Mouse (Mus musculus) lung, embryonic 14.5 days (tissue): ENCODE measurements around the gene Ace. TPM values are rescaled to one million over a fixed set of nuclear protein-coding genes. Genes with fewer than 3 reads are reported as not detected.
A peak's percentile ranks its signal among the peaks of the same experiment; 100 is the strongest.

Experiments used
- ATAC-seq: fragments of 200-750 bp; cut with Nextera tagmentation; 2 replicates; pipeline ENCODE4 v1.8.0; 2017; ENCODE audit warnings: mild to moderate bottlenecking, moderate TSS enrichment, moderate library complexity; ENCODE audit not compliant: insufficient read depth
- DNase-seq: peaks from one replicate; pipeline ENCODE4 v3.0.0-alpha.2; 2015
- H3K27ac ChIP-seq: fragments of 300-500 bp; sonication (generic); 2 replicates; pipeline ENCODE4 v1.5.1; 2014; ENCODE audit warnings: low read depth, mild to moderate bottlenecking, moderate library complexity
- H3K27me3 ChIP-seq: fragments of 300-500 bp; sonication (generic); 2 replicates; pipeline ENCODE4 v1.6.1; 2014; ENCODE audit warnings: low read length, control low read depth; ENCODE audit not compliant: insufficient read depth
- H3K36me3 ChIP-seq: fragments of 300-500 bp; sonication (generic); 2 replicates; pipeline ENCODE4 v1.6.1; 2014; ENCODE audit warnings: control low read depth; ENCODE audit not compliant: insufficient read depth
- H3K4me1 ChIP-seq: fragments of 300-500 bp; sonication (generic); 2 replicates; pipeline ENCODE4 v1.6.1; 2014; ENCODE audit warnings: antibody characterized with exemption, control low read depth; ENCODE audit not compliant: insufficient read depth
- H3K4me2 ChIP-seq: fragments of 300-500 bp; sonication (generic); 2 replicates; pipeline ENCODE4 v1.6.1; 2014; ENCODE audit warnings: mild to moderate bottlenecking
- H3K4me3 ChIP-seq: fragments of 300-500 bp; sonication (generic); 2 replicates; pipeline ENCODE4 v1.5.1; 2014; ENCODE audit warnings: low read depth, low read length
- H3K9ac ChIP-seq: fragments of 300-500 bp; sonication (generic); 2 replicates; pipeline ENCODE4 v1.6.1; 2014
- H3K9me3 ChIP-seq: fragments of 300-500 bp; sonication (generic); 2 replicates; pipeline ENCODE4 v1.6.1; 2016; ENCODE audit warnings: low read depth, low read length, control low read depth
- CTCF ChIP-seq: IDR thresholded peaks from 2 replicates; pipeline ENCODE4 v1.5.1; 2016; ENCODE audit warnings: antibody characterized with exemption, low read depth
- WGBS: fragments of 180-500 bp; shearing (Covaris S2); extraction: QIAGEN DNeasy Blood & Tissue Kit; methylation state at CpG from one replicate; pipeline ENCODE4 v1.1.7; 2014; 5-methylcytosine and 5-hydroxymethylcytosine counted together
- polyA plus RNA-seq: library from polyadenylated mRNA; unstranded; fragments of >200 nt; fragmentation: Nextera tagmentation; extraction: Ambion mirVana; gene quantifications from 2 replicates; pipeline ENCODE4 v1.2.1, GENCODE M21; 2014

Gene Ace
- polyA plus RNA-seq, 1 experiment from 2014 or later, result 4.8 TPM

- no peaks in the 10 kb centered on the region for H3K27me3 ChIP-seq
- no peak within 1 kb of the TSS for H3K9ac ChIP-seq
- no peak within 1 kb of the TSS for H3K4me2 ChIP-seq
- no peaks in the 10 kb centered on the region for H3K4me1 ChIP-seq
- H3K27ac ChIP-seq, result no peak within 1 kb of the TSS
- DNase-seq (no peak), ATAC-seq (no peak)
- no peak for TF ChIP-seq CTCF
- H3K36me3 ChIP-seq, result no peaks in the 10 kb centered on the region
- no peak within 1 kb of the TSS for H3K4me3 ChIP-seq
- no peaks in the 10 kb centered on the region for H3K9me3 ChIP-seq
- 95% methylated on average over 3 of the region's 3 CpGs for WGBS
Observed at GRCm38 (mm10) chr11:105994375-105994774, 26.6 kb downstream of the Ace start, which contains the start of gene Ace3. Gene Ace3, plus strand, starts transcription at chr11:105994675.

DNA sequence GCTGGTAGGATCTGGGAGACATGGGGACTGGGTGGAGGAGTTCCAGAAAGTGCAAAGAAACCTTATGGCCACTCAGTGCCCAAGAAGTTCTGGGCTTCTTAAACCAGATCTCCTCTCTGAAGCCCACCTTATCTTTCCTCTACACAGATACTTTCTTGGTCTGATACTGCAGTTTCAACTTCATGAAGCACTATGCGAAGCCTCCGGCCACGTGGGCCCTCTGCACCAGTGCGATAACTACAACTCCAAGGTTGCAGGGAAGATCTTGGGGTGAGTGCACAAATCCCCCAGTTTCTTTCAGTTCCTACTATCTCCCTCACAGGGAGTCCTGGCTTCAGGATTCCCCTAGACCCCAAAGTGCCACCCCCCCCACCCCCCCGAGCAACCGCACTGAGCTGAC, 32.3 kb downstream of the Ace start:
- TF ChIP-seq CTCF, result no peak
- DNase-seq, result no peak
- WGBS, result 93% methylated on average over 6 of the region's 6 CpGs
- ATAC-seq, result no peak
- Histone ChIP-seq H3K4me1 (no peaks in the 10 kb centered on the region), H3K36me3 (no peaks in the 10 kb centered on the region), H3K4me2 (no peak overlapping the region), H3K27ac (no peak overlapping the region), H3K4me3 (no peak overlapping the region), H3K9ac (no peak overlapping the region), H3K9me3 (no peaks in the 10 kb centered on the region), H3K27me3 (no peaks in the 10 kb centered on the region)

- H3K4me1 ChIP-seq, result no peaks in the 10 kb centered on the region
- H3K36me3 ChIP-seq, result no peaks in the 10 kb centered on the region
- DNase-seq, result peak; percentile 73
- H3K4me2 ChIP-seq, result no peak overlapping the region
- no peak for ATAC-seq
- H3K27me3 ChIP-seq, result no peaks in the 10 kb centered on the region
- peak; percentile 61 for TF ChIP-seq CTCF
- H3K4me3 ChIP-seq, result no peak overlapping the region
- H3K9ac ChIP-seq, result no peak overlapping the region
- H3K9me3 ChIP-seq, result no peaks in the 10 kb centered on the region
- WGBS, result 39% methylated on average over 4 of the region's 4 CpGs
- H3K27ac ChIP-seq, result no peak overlapping the region
Observed at GRCm38 (mm10) chr11:106001718-106002117, 34.0 kb downstream of the Ace start.

- H3K9ac ChIP-seq, result no peak overlapping the region
- H3K4me2 ChIP-seq, result no peak overlapping the region
- no peaks in the 10 kb centered on the region for H3K9me3 ChIP-seq
- 86% methylated on average over 1 of the region's 1 CpGs for WGBS
- no peak overlapping the region for H3K27ac ChIP-seq
- H3K4me3 ChIP-seq, result no peak overlapping the region
- H3K36me3 ChIP-seq, result no peaks in the 10 kb centered on the region
- H3K27me3 ChIP-seq, result peaks cover 4% of the 10 kb centered on the region; the same call in 1 of the 2 replicates
- no peak for DNase-seq
- H3K4me1 ChIP-seq, result no peaks in the 10 kb centered on the region
- TF ChIP-seq CTCF, result no peak
- no peak for ATAC-seq
Observed at GRCm38 (mm10) chr11:106004576-106004975, 36.8 kb downstream of the Ace start.

DNA sequence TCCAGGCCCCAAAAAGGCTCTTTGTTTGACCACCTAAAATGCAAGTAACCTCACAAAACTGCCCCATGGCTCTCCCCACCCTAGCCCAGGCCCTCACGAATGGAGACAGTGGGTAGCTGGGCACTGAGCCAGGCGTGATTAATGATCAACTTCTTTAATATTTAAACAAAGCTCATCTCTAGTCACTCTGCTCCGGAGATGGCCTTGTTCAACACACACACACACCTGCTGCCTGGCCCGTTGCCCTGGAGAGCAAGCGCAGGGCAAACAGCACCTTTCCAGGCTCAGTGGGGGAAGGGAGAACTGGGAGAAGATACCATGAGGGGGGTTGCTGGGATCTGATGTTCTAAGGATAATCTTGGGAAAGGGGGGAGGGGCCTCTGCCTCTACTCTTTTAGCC, 38.2 kb downstream of the Ace start:
- ATAC-seq, result no peak
- no peaks in the 10 kb centered on the region for H3K36me3 ChIP-seq
- no peak overlapping the region for H3K4me3 ChIP-seq
- no peak overlapping the region for H3K9ac ChIP-seq
- H3K9me3 ChIP-seq, result no peaks in the 10 kb centered on the region
- 19% methylated on average over 5 of the region's 5 CpGs for WGBS
- no peak for TF ChIP-seq CTCF
- H3K27me3 ChIP-seq, result peaks cover 10% of the 10 kb centered on the region
- H3K4me2 ChIP-seq, result no peak overlapping the region
- no peak for DNase-seq
- no peaks in the 10 kb centered on the region for H3K4me1 ChIP-seq
- no peak overlapping the region for H3K27ac ChIP-seq

- Histone ChIP-seq H3K9me3 (no peaks in the 10 kb centered on the region), H3K27ac (no peak within 1 kb of the TSS), H3K9ac (no peak within 1 kb of the TSS), H3K27me3 (peaks cover 10% of the 10 kb centered on the region), H3K4me3 (0 out of 2 replicates have a peak within 1 kb of the TSS, but pooled peaks have one; percentile 9), H3K4me2 (peak within 1 kb of the TSS; percentile 61), H3K36me3 (no peaks in the 10 kb centered on the region), H3K4me1 (no peaks in the 10 kb centered on the region)
- WGBS, result 1% methylated on average over 25 of the region's 25 CpGs
- ATAC-seq, result peak; percentile 75
- no peak for TF ChIP-seq CTCF
- peak; percentile 93 for DNase-seq
Observed at GRCm38 (mm10) chr11:106007821-106008220, 40.1 kb downstream of the Ace start, which contains the start of gene Kcnh6. Gene Kcnh6, plus strand, starts transcription at chr11:106008124.

GRCm38 (mm10) chr11:106012711-106013110, 45.0 kb downstream of the Ace start:
- DNase-seq, result peak; percentile 13
- 48% methylated on average over 7 of the region's 7 CpGs for WGBS
- TF ChIP-seq CTCF, result no peak
- no peak overlapping the region for H3K9ac ChIP-seq
- H3K27ac ChIP-seq, result no peak overlapping the region
- no peak overlapping the region for H3K4me2 ChIP-seq
- H3K9me3 ChIP-seq, result no peaks in the 10 kb centered on the region
- ATAC-seq, result no peak
- no peak overlapping the region for H3K4me3 ChIP-seq
- no peaks in the 10 kb centered on the region for H3K36me3 ChIP-seq
- H3K4me1 ChIP-seq, result no peaks in the 10 kb centered on the region
- peaks cover 10% of the 10 kb centered on the region for H3K27me3 ChIP-seq
